Mouse (Mus musculus) kidney, postnatal 0 days (tissue): ENCODE data around the gene Spata13. TPM values are rescaled to one million over a fixed set of nuclear protein-coding genes. Genes with fewer than 3 reads are reported as not detected.

Source experiments
- ATAC-seq: fragments of 200-750 bp; cut with Nextera tagmentation; replicated peaks from 2 replicates; pipeline ENCODE4 v1.8.0; 2017; ENCODE audit warnings: low read depth, moderate number of reproducible peaks, moderate TSS enrichment, moderate library complexity; ENCODE audit not compliant: low FRiP score
- DNase-seq: peaks from one replicate; pipeline ENCODE4 v3.0.0-alpha.2; 2016; ENCODE audit warnings: low spot score
- H3K27ac ChIP-seq: fragments of 300-500 bp; sonication (generic); 2 replicates; pipeline ENCODE4 v1.5.1; 2014; ENCODE audit warnings: mild to moderate bottlenecking
- H3K27me3 ChIP-seq: fragments of 300-500 bp; sonication (generic); 2 replicates; pipeline ENCODE4 v1.6.1; 2014; ENCODE audit warnings: low read length, mixed read lengths; ENCODE audit not compliant: insufficient read depth
- H3K36me3 ChIP-seq: fragments of 300-500 bp; sonication (generic); 2 replicates; pipeline ENCODE4 v1.6.1; 2014; ENCODE audit warnings: low read length, mixed read lengths; ENCODE audit not compliant: insufficient read depth
- H3K4me1 ChIP-seq: fragments of 300-500 bp; sonication (generic); replicated peaks from 2 replicates; pipeline ENCODE4 v1.6.1; 2014; ENCODE audit warnings: antibody characterized with exemption, low read length, mixed read lengths; ENCODE audit not compliant: insufficient read depth
- H3K4me2 ChIP-seq: fragments of 300-500 bp; sonication (generic); 2 replicates; pipeline ENCODE4 v1.6.1; 2014; ENCODE audit warnings: mild to moderate bottlenecking, low read length, moderate library complexity, mixed read lengths
- H3K4me3 ChIP-seq: fragments of 300-500 bp; sonication (generic); replicated peaks from 2 replicates; pipeline ENCODE4 v1.5.1; 2014; ENCODE audit warnings: low read depth, low read length
- H3K9ac ChIP-seq: fragments of 300-500 bp; sonication (generic); 2 replicates; pipeline ENCODE4 v1.6.1; 2014; ENCODE audit warnings: low read depth, low read length
- H3K9me3 ChIP-seq: fragments of 300-500 bp; sonication (generic); replicated peaks from 2 replicates; pipeline ENCODE4 v1.6.1; 2016; ENCODE audit warnings: low read length, inconsistent platforms, mixed read lengths
- CTCF ChIP-seq: IDR thresholded peaks from 2 replicates; pipeline ENCODE4 v1.5.1; 2016; ENCODE audit warnings: antibody characterized with exemption, low read depth, mild to moderate bottlenecking, moderate library complexity
- WGBS: fragments of 180-500 bp; shearing (Covaris S2); extraction: QIAGEN DNeasy Blood & Tissue Kit; methylation state at CpG from one replicate; pipeline ENCODE4 v1.1.7; 2014; 5-methylcytosine and 5-hydroxymethylcytosine counted together
- polyA plus RNA-seq: library from polyadenylated mRNA; unstranded; fragments of >200 nt; fragmentation: Nextera tagmentation; extraction: Ambion mirVana; gene quantifications from 2 replicates; pipeline ENCODE4 v1.2.1, GENCODE M21; 2015

Gene Spata13
- polyA plus RNA-seq, 1 experiment from 2014 or later, result 47.4 TPM

DNA sequence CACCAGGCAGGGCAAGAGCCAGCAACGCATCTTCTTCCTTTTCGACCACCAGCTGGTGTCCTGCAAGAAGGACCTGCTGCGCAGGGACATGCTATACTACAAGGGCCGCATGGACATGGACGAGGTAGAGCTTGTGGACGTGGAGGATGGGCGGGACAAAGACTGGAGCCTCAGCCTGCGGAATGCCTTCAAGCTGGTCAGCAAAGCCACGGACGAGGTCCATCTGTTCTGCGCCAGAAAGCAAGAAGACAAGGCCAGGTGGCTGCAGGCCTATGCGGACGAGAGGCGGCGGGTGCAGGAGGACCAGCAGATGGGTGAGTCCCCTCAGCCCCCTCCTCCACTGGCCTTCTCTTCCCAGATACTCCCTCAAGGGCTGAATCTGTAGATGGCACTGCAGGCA lies 122.5 kb downstream of the Spata13 start:
- Histone ChIP-seq H3K27me3 (no peaks in the 10 kb centered on the region), H3K4me1 (no peaks in the 10 kb centered on the region), H3K4me3 (no peak overlapping the region), H3K9me3 (no peaks in the 10 kb centered on the region), H3K4me2 (no peak overlapping the region), H3K9ac (no peak overlapping the region), H3K36me3 (peaks cover 44% of the 10 kb centered on the region; the same call in 1 of the 2 replicates), H3K27ac (no peak overlapping the region)
- WGBS, result 67% methylated on average over 15 of the region's 15 CpGs
- TF ChIP-seq CTCF, result no peak
- no peak for ATAC-seq
- DNase-seq, result no peak

DNA sequence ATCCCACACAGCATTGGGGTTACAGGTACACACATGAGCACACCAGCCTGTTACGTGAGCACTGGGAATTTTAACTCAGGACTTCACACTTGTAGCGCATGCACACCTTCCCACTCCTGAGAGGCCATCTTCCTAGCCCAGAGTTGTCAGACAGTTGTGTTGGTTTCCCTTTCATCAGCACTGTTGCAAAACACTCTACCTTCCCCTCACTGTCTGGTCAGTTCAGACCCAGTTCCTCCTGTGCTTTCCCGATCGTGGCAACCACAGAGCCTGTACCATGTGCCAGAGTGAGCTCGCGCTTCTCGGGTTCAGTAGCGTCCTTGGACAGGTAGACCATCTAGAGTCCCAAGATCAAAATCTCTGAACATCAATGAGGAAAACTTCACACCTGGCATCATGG lies 123.5 kb downstream of the Spata13 start:
- Histone ChIP-seq H3K9me3 (no peaks in the 10 kb centered on the region), H3K9ac (no peak overlapping the region), H3K4me2 (no peak overlapping the region), H3K4me1 (no peaks in the 10 kb centered on the region), H3K4me3 (no peak overlapping the region), H3K36me3 (peaks cover 46% of the 10 kb centered on the region; the same call in 1 of the 2 replicates), H3K27me3 (no peaks in the 10 kb centered on the region), H3K27ac (no peak overlapping the region)
- ATAC-seq (no peak), DNase-seq (no peak)
- WGBS, result 94% methylated on average over 8 of the region's 8 CpGs
- no peak for TF ChIP-seq CTCF

DNA sequence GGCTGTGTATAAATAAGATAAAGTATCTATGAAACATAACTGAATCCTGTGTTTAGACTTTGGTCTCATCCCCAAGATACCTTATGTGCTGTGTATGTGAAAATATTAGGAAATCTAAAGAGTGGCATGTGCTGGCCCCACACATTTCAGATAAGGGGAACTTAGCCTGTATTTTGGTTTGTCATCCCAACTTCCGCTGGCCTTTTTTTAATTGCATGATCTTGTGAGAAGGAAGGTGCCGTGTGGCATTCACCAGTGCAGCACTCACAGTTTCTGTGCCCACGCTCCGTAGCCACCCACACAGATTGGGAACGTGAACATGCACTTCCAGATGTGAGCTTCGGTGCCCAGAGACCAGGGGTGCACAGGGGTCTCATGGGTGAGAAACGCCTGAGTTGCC lies 123.9 kb downstream of the Spata13 start:
- 87% methylated on average over 7 of the region's 7 CpGs for WGBS
- DNase-seq (no peak), ATAC-seq (no peak)
- Histone ChIP-seq H3K9me3 (no peaks in the 10 kb centered on the region), H3K4me2 (no peak overlapping the region), H3K27me3 (no peaks in the 10 kb centered on the region), H3K36me3 (peaks cover 46% of the 10 kb centered on the region; the same call in 1 of the 2 replicates), H3K27ac (no peak overlapping the region), H3K4me3 (no peak overlapping the region), H3K9ac (no peak overlapping the region), H3K4me1 (no peaks in the 10 kb centered on the region)
- no peak for TF ChIP-seq CTCF

GRCm38 (mm10) chr14:60759097-60759496 lies 125.3 kb downstream of the Spata13 start:
- Histone ChIP-seq H3K9me3 (no peaks in the 10 kb centered on the region), H3K36me3 (peaks cover 44% of the 10 kb centered on the region; the same call in 1 of the 2 replicates)
- 92% methylated on average over 8 of the region's 8 CpGs for WGBS

GRCm38 (mm10) chr14:60761801-60762200 lies 128.0 kb downstream of the Spata13 start:
- TF ChIP-seq CTCF, result no peak
- H3K9ac ChIP-seq, result no peak overlapping the region
- no peak overlapping the region for H3K27ac ChIP-seq
- H3K4me2 ChIP-seq, result no peak overlapping the region
- 71% methylated on average over 10 of the region's 10 CpGs for WGBS
- DNase-seq (no peak), ATAC-seq (no peak)
- no peaks in the 10 kb centered on the region for H3K27me3 ChIP-seq
- H3K9me3 ChIP-seq, result no peaks in the 10 kb centered on the region
- H3K4me3 ChIP-seq, result no peak overlapping the region
- 0 out of 2 replicates have a peak, but pooled peaks cover 2% of the 10 kb centered on the region for H3K4me1 ChIP-seq
- H3K36me3 ChIP-seq, result peaks cover 33% of the 10 kb centered on the region; the same call in 1 of the 2 replicates

More at GRCm38 (mm10) chr14:60759097-60759496, 125.3 kb downstream of the Spata13 start:
- ATAC-seq, result no peak
- TF ChIP-seq CTCF, result no peak
- no peak overlapping the region for H3K9ac ChIP-seq
- H3K27ac ChIP-seq, result no peak overlapping the region
- no peak overlapping the region for H3K4me3 ChIP-seq
- no peak for DNase-seq
- H3K4me1 ChIP-seq, result no peaks in the 10 kb centered on the region
- H3K27me3 ChIP-seq, result no peaks in the 10 kb centered on the region
- no peak overlapping the region for H3K4me2 ChIP-seq

GRCm38 (mm10) chr14:60762754-60763153 lies 129.0 kb downstream of the Spata13 start:
- H3K36me3 ChIP-seq, result peaks cover 26% of the 10 kb centered on the region; the same call in 1 of the 2 replicates
- H3K4me2 ChIP-seq, result no peak overlapping the region
- H3K27me3 ChIP-seq, result no peaks in the 10 kb centered on the region
- no peak overlapping the region for H3K9ac ChIP-seq
- 0 out of 2 replicates have a peak, but pooled peaks cover 2% of the 10 kb centered on the region for H3K4me1 ChIP-seq
- H3K4me3 ChIP-seq, result no peak overlapping the region
- 47% methylated on average over 7 of the region's 7 CpGs for WGBS
- ATAC-seq (no peak), DNase-seq (no peak)
- no peaks in the 10 kb centered on the region for H3K9me3 ChIP-seq
- H3K27ac ChIP-seq, result no peak overlapping the region
- no peak for TF ChIP-seq CTCF

- no peak overlapping the region for H3K27ac ChIP-seq
- DNase-seq (no peak), ATAC-seq (no peak)
- 71% methylated on average over 5 of the region's 5 CpGs for WGBS
- H3K4me3 ChIP-seq, result no peak overlapping the region
- no peaks in the 10 kb centered on the region for H3K9me3 ChIP-seq
- no peak overlapping the region for H3K9ac ChIP-seq
- 0 out of 2 replicates have a peak, but pooled peaks cover 2% of the 10 kb centered on the region for H3K4me1 ChIP-seq
- TF ChIP-seq CTCF, result no peak
- H3K36me3 ChIP-seq, result peaks cover 18% of the 10 kb centered on the region; the same call in 1 of the 2 replicates
- H3K4me2 ChIP-seq, result no peak overlapping the region
- H3K27me3 ChIP-seq, result no peaks in the 10 kb centered on the region
These were observed 129.9 kb downstream of the Spata13 start for GRCm38 (mm10) chr14:60763746-60764145.
